Mouse (Mus musculus) neural tube, embryonic 15.5 days (tissue): ENCODE measurements at regions not wholly inside any gene's neighbourhood (a gene's known extent, or its start where the extent isn't known, plus 50 kb on each side); places are given as distances from the start of the nearest gene placed in this dataset.
A peak's percentile ranks its signal among the peaks of the same experiment; 100 is the strongest.

ENCODE experiments used
- ATAC-seq: fragments of 200-750 bp; cut with Nextera tagmentation; 2 replicates; pipeline ENCODE4 v1.8.0; 2017; ENCODE audit warnings: mild to moderate bottlenecking, moderate TSS enrichment, moderate library complexity; ENCODE audit not compliant: low FRiP score
- H3K27ac ChIP-seq: fragments of 300-500 bp; sonication (generic); replicated peaks from 2 replicates; pipeline ENCODE4 v1.5.1; 2015; ENCODE audit warnings: mild to moderate bottlenecking, inconsistent platforms
- H3K27me3 ChIP-seq: fragments of 300-500 bp; sonication (generic); replicated peaks from 2 replicates; pipeline ENCODE4 v1.6.1; 2015; ENCODE audit warnings: inconsistent platforms
- H3K36me3 ChIP-seq: fragments of 300-500 bp; sonication (generic); 2 replicates; pipeline ENCODE4 v1.6.1; 2015; ENCODE audit warnings: inconsistent platforms
- H3K4me1 ChIP-seq: fragments of 300-500 bp; sonication (generic); 2 replicates; pipeline ENCODE4 v1.6.1; 2015; ENCODE audit warnings: inconsistent platforms
- H3K4me2 ChIP-seq: fragments of 300-500 bp; sonication (generic); 2 replicates; pipeline ENCODE4 v1.6.1; 2015; ENCODE audit warnings: inconsistent platforms, mild to moderate bottlenecking, moderate library complexity
- H3K4me3 ChIP-seq: fragments of 300-500 bp; sonication (generic); replicated peaks from 2 replicates; pipeline ENCODE4 v1.5.1; 2015; ENCODE audit warnings: mild to moderate bottlenecking, inconsistent platforms
- H3K9ac ChIP-seq: fragments of 300-500 bp; sonication (generic); replicated peaks from 2 replicates; pipeline ENCODE4 v1.6.1; 2015; ENCODE audit warnings: mild to moderate bottlenecking, inconsistent platforms
- H3K9me3 ChIP-seq: fragments of 300-500 bp; sonication (generic); replicated peaks from 2 replicates; pipeline ENCODE4 v1.6.1; 2016; ENCODE audit warnings: inconsistent platforms
- WGBS: fragments of 180-500 bp; shearing (Covaris S2); methylation state at CpG from one replicate; pipeline ENCODE4 v1.1.7; 2015; ENCODE audit warnings: mixed read lengths; 5-methylcytosine and 5-hydroxymethylcytosine counted together

DNA sequence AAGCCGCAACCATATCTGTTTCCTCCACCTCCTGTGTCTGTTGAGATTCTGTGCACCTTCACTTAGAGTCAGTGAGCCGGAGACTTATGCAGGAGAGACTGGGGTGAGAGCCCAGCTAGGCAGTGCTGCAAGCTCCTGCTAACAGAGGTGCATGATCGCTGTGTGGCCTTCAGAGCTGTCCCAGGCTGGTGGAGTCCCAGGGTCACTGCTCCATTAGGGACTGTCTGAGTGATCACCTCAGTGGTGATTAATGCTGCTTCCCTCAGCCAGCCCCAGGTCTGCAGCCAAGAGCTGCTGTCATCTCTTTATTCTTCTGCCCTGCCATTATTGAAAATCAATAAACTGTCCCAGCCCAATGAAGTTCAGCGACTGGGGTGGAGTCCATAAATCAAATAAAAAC, 69.0 kb upstream of the Aldh1b1 start:
- no peak overlapping the region for H3K4me2 ChIP-seq
- H3K9ac ChIP-seq: no peak overlapping the region
- H3K27me3 ChIP-seq: no peaks in the 10 kb centered on the region
- no peak overlapping the region for H3K27ac ChIP-seq
- H3K4me1 ChIP-seq: peaks cover 40% of the 10 kb centered on the region
- 65% methylated on average over 4 of the region's 4 CpGs for WGBS
- H3K4me3 ChIP-seq: no peak overlapping the region
- no peaks in the 10 kb centered on the region for H3K9me3 ChIP-seq
- no peaks in the 10 kb centered on the region for H3K36me3 ChIP-seq
- ATAC-seq: no peak

DNA sequence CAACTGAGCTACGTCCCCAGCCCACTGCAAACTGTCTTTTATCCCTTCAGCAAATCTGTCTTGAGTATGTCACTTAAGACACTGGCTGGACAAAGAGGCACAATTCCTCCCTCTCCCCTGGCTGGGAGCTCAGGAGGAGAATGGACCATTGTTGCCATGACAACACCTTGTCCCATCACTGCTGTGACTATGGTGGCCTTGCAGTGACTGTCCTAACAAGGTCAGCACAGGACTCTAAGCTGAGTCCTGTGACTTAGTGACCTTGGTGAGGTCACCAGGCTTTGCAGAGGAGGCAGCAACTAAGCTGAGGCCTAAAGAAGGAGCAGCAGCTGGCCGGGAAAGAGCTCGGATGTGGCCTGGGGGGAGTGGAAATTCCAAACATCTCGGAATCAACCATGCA, 70.0 kb upstream of the Aldh1b1 start:
- H3K4me3 ChIP-seq: no peak overlapping the region
- H3K9me3 ChIP-seq: no peaks in the 10 kb centered on the region
- no peak overlapping the region for H3K27ac ChIP-seq
- H3K9ac ChIP-seq: no peak overlapping the region
- ATAC-seq: no peak
- H3K27me3 ChIP-seq: no peaks in the 10 kb centered on the region
- 28% methylated on average over 4 of the region's 4 CpGs for WGBS
- H3K36me3 ChIP-seq: no peaks in the 10 kb centered on the region
- H3K4me1 ChIP-seq: peaks cover 48% of the 10 kb centered on the region
- no peak overlapping the region for H3K4me2 ChIP-seq

DNA sequence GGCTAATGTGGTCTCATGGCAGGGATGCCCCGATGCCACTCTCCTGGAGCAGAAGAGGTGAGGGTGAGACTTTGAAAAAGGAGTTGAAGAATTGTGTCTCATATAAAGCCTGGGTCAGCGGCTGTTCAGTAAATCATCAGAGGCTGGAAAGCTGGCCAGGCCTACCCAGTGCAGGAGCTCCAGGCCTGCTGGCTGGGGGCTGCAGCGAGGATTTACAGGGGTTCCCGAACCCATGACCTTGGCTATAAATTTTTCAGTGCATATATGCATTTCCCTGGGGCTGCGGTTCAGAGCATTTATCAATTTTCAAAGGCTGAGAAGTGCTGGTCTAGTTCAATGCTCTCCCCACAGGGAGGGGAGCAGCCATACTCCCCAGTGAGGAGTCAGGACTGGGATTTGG, 70.9 kb upstream of the Aldh1b1 start:
- Histone ChIP-seq H3K9me3 (no peaks in the 10 kb centered on the region), H3K27me3 (no peaks in the 10 kb centered on the region), H3K9ac (no peak overlapping the region), H3K4me2 (no peak overlapping the region), H3K4me3 (no peak overlapping the region), H3K27ac (no peak overlapping the region), H3K4me1 (peaks cover 51% of the 10 kb centered on the region), H3K36me3 (no peaks in the 10 kb centered on the region)
- 16% methylated on average over 5 of the region's 5 CpGs for WGBS
- ATAC-seq: no peak

DNA sequence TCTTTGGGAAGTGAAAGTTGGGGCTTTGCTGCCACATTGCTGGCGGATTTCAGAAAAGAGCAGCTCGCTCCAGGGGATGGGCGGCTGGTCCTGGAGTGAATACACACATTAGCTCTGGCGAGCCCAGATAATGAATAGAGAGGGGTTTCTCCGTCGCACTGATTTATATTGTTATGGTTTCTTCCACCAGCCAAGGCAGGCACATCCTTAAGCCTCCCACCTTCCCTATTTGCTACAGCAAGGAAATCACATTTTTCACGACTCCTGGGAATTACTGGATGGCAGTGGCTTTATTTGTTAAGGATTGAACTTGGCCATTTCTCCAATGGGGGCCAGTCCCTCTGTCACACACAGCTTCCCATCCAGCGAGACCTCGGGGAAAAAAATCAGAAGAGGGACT, 71.3 kb upstream of the Aldh1b1 start:
- H3K27me3 ChIP-seq: no peaks in the 10 kb centered on the region
- no peak for ATAC-seq
- H3K9ac ChIP-seq: no peak overlapping the region
- H3K4me3 ChIP-seq: no peak overlapping the region
- H3K4me1 ChIP-seq: peaks cover 51% of the 10 kb centered on the region
- H3K36me3 ChIP-seq: no peaks in the 10 kb centered on the region
- 10% methylated on average over 9 of the region's 9 CpGs for WGBS
- H3K4me2 ChIP-seq: no peak overlapping the region
- H3K27ac ChIP-seq: no peak overlapping the region; the same call in 1 of the 2 replicates
- no peaks in the 10 kb centered on the region for H3K9me3 ChIP-seq

DNA sequence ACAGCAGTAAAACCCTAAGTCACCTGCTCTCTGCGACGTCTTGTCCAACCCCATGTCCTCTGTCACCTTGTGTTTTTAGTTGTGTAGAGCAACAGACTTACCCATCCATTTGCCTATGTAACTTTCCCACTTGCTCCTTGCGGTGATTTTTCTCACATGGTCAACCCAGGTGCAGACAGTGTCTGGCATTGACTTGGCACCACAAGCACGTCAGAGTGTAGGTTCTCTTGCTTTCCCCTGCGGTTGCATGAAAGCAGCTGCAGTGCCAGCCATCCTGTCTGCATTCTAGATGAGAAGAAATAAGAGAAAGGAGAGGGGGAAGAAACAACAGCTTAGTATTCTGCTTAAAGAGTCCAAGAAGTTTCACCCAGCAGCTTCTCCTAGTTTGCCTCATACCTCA, 72.0 kb upstream of the Aldh1b1 start:
- Histone ChIP-seq H3K4me2 (no peak overlapping the region), H3K9ac (no peak overlapping the region), H3K27ac (no peak overlapping the region), H3K27me3 (no peaks in the 10 kb centered on the region), H3K4me3 (no peak overlapping the region), H3K4me1 (peaks cover 51% of the 10 kb centered on the region), H3K36me3 (no peaks in the 10 kb centered on the region), H3K9me3 (no peaks in the 10 kb centered on the region)
- ATAC-seq: no peak
- 87% methylated on average over 5 of the region's 5 CpGs for WGBS

DNA sequence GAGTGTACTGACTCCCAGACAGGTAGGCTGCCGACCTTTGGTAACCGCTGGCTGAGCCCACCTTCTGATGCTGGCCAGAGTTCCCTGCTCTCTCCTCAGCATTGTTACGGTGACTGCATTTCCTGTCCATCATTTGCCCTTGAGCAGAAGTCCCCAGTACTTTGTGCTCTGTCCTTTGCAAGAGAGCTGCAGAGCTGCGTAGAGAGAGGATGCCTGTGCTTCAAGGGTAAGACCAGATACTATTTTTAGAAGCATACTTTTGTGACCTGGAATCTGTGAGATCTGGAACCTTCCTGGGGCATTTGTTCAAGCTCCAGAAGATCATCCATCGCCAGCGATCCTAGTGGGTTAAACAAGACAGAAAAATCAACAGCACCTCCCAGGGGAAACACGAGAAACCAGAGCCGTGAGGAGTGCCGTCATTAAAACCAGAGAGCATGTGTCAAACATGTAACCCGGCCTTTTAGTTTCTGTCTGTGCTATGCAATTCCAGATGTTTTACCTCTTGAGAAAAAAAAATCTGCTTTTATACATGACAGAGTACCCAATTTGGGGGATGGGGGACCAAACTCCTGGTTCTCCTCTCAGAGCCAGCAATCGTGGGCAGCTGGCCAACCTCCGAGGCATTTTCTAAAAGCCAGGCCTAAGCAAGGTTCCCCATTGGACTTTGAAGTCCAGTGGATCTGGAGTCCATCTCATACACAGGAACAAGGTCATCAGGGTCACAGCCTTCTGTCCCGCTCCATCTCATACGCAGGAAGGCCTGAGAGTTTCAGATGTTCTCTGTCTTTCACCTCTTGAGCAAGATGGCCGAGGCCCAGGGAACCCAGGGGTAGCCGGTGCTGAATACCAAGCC, 73.5 kb upstream of the Aldh1b1 start:
- H3K4me1 ChIP-seq: peaks cover 40% of the 10 kb centered on the region
- H3K4me3 ChIP-seq: no peak overlapping the region
- no peaks in the 10 kb centered on the region for H3K9me3 ChIP-seq
- H3K4me2 ChIP-seq: no peak overlapping the region
- ATAC-seq: no peak
- no peak overlapping the region for H3K9ac ChIP-seq
- WGBS: 76% methylated on average over 16 of the region's 16 CpGs
- no peaks in the 10 kb centered on the region for H3K27me3 ChIP-seq
- no peak overlapping the region for H3K27ac ChIP-seq
- no peaks in the 10 kb centered on the region for H3K36me3 ChIP-seq

DNA sequence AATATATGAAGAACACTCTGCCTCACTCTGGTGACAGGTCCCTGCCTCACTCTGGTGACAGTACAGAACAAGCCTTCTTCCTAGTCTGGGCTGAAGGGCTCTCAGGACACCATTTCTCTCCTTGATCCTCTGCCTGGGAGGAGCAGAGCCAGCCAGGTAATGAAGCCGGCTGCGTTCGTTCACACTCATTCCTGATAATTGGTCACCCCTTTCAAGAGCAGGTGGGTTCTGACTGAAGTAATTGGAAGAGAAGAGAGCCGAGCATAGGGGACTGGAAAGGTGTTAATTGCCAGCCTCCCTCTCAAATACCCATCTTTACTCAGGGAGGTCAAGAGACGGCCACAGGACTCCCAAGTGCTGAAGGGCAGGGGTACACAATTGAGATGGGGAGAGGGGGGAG, 78.5 kb upstream of the Aldh1b1 start:
- Histone ChIP-seq H3K4me2 (no peak overlapping the region), H3K9ac (no peak overlapping the region), H3K27ac (no peak overlapping the region), H3K4me3 (no peak overlapping the region), H3K36me3 (no peaks in the 10 kb centered on the region), H3K27me3 (no peaks in the 10 kb centered on the region), H3K4me1 (peaks cover 23% of the 10 kb centered on the region), H3K9me3 (no peaks in the 10 kb centered on the region)
- no peak for ATAC-seq
- 26% methylated on average over 5 of the region's 5 CpGs for WGBS

DNA sequence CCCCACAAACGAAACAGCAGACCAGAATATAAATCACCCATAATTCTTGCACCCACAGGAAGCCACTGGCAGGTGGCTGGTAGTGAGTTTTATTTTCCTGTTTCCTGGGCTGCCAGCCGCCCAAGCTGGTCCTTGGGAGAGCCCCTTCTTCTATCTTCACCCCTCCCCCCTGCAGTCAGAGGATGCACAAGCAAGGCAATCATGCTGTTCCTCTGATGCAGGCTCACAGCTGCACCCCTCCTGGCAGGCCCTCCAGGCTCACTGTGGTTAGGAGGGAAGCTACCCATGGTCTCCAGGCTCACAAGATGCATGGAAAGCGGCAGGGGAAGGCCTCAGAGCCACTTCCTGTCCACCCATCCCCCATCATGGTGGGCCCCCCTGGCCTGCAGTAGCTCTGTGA, 79.3 kb upstream of the Aldh1b1 start:
- Histone ChIP-seq H3K4me2 (no peak overlapping the region), H3K27me3 (no peaks in the 10 kb centered on the region), H3K9ac (no peak overlapping the region), H3K9me3 (no peaks in the 10 kb centered on the region), H3K4me3 (no peak overlapping the region), H3K4me1 (peaks cover 17% of the 10 kb centered on the region), H3K36me3 (no peaks in the 10 kb centered on the region), H3K27ac (no peak overlapping the region)
- ATAC-seq: no peak
- WGBS: 21% methylated on average over 3 of the region's 3 CpGs

DNA sequence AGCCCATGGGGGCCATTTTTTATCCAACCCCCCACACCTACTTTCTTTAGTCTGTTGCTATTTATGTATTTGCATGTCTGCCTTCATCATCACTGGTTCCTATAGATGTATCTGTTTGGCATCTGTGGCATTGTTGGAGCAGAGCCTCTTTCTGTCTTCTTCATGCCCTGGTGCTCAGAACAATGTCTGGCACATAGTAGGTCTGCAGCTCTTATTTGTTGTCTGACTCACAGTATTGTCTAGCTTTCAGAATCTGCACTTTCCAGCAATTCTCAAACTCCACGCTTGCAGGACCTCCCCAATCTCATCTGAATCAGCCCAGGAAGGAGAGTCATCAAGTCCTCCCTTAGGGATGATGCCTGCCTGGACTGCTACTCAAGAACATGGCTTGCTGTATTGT, 82.9 kb upstream of the Aldh1b1 start:
- H3K4me3 ChIP-seq: no peak overlapping the region

DNA sequence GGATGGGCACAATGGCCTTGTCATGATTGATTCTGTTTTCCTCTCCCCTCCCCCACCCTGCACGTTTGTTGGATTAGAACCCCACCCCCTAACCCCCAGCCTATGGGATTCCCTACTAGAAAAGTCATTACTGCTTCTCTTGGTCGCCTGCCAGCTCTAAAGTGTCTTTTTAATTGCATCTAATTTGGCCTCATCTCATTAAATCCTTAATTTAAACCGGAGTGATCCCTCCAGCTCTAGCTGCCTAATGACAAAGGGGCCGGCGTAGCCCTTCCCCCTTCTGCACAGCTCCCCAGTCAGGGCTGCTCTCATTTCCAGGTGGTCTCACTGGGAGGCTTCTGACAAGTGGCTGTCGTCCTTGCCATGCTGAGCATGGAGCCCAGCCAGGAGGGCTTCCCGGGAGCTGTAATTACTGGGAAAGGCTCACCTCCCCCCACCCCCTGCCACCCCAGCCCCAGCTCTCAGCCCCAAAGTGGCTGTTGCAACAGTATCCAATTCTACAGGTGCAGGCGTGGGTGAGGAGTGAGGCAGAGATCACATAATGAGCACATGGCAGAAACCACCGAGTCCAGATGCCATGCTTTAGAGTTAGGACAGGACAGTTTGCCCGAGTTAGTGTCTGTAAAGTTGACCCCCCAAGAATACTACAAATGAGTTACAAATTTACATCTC, 84.8 kb upstream of the Aldh1b1 start:
- peak overlapping the region; percentile 66; the same call in 1 of the 2 replicates for H3K27ac ChIP-seq
- no peak overlapping the region for H3K9ac ChIP-seq
- no peaks in the 10 kb centered on the region for H3K36me3 ChIP-seq
- ATAC-seq: peak; percentile 93
- H3K9me3 ChIP-seq: no peaks in the 10 kb centered on the region
- 8% methylated on average over 10 of the region's 10 CpGs for WGBS
- H3K27me3 ChIP-seq: no peaks in the 10 kb centered on the region
- no peak overlapping the region for H3K4me3 ChIP-seq
- peaks cover 21% of the 10 kb centered on the region for H3K4me1 ChIP-seq
- no peak overlapping the region; the same call in 1 of the 2 replicates for H3K4me2 ChIP-seq

More for the DNA sequence above, 82.9 kb upstream of the Aldh1b1 start:
- no peak overlapping the region for H3K4me2 ChIP-seq
- no peaks in the 10 kb centered on the region for H3K9me3 ChIP-seq
- H3K9ac ChIP-seq: no peak overlapping the region
- 83% methylated on average over 1 of the region's 1 CpGs for WGBS
- peaks cover 28% of the 10 kb centered on the region for H3K4me1 ChIP-seq
- H3K27ac ChIP-seq: no peak overlapping the region
- H3K36me3 ChIP-seq: no peaks in the 10 kb centered on the region
- ATAC-seq: no peak
- H3K27me3 ChIP-seq: no peaks in the 10 kb centered on the region

DNA sequence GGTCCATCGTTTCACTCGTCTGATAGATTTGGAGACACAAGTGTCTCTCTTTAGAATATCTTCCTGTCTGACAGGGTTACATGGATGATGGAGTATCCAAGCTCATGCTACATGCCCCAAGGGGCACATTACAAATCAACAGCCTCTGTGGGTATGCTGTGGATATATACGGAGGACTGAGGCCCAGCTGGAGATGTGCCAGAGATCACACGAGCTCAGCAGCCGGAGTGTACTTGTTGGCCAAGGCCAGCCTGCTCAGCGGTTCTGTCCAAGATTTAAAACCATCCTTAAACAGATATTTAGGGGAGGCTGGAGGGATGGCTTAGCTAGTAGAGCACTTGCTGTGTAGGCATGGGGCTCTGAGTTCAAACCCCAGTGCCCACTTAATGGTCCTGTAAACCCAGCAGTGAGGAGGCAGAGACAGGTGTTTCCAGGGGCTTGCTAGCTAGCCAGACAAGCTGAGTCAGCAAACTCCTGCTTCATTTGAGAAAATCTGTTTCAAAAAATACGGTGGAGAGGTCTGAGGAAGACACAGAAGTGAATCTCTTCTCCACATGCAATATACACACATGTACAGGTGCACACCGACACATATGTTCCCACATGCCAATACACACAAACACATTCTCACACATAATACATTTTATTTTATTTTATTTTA, 85.6 kb upstream of the Aldh1b1 start:
- Histone ChIP-seq H3K27ac (peak overlapping the region; percentile 66), H3K4me3 (no peak overlapping the region), H3K36me3 (no peaks in the 10 kb centered on the region), H3K9me3 (no peaks in the 10 kb centered on the region), H3K9ac (no peak overlapping the region), H3K27me3 (no peaks in the 10 kb centered on the region), H3K4me2 (no peak overlapping the region), H3K4me1 (peaks cover 21% of the 10 kb centered on the region)
- 31% methylated on average over 8 of the region's 8 CpGs for WGBS
- peak; percentile 36; the same call in 1 of the 2 replicates for ATAC-seq

DNA sequence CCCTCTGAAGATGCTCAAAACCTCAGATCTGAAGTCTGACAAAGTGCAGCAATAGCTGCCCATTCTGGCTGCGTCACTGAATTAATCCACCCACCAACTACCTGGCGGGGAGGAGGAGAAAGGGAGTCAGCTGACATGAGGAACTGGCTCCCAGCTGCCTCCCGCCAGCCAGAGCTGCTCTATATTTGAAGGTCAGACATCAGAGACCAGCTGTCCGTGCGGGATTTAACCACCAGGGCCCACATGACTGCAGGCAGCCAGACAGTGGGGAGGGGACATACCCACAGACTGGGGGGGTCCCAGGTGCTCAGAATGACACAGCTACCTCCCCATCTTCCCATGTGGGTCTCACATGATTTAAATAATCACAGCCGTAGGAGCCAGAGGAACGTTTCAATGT, 94.8 kb upstream of the Aldh1b1 start:
- Histone ChIP-seq H3K4me3 (no peak overlapping the region), H3K9ac (no peak overlapping the region), H3K9me3 (no peaks in the 10 kb centered on the region), H3K4me2 (no peak overlapping the region), H3K27ac (no peak overlapping the region), H3K4me1 (0 out of 2 replicates have a peak, but pooled peaks cover 5% of the 10 kb centered on the region), H3K36me3 (no peaks in the 10 kb centered on the region), H3K27me3 (no peaks in the 10 kb centered on the region)
- 46% methylated on average over 7 of the region's 7 CpGs for whole genome bisulfite sequencing
- ATAC-seq: no peak
